In the genomic region with DNA sequence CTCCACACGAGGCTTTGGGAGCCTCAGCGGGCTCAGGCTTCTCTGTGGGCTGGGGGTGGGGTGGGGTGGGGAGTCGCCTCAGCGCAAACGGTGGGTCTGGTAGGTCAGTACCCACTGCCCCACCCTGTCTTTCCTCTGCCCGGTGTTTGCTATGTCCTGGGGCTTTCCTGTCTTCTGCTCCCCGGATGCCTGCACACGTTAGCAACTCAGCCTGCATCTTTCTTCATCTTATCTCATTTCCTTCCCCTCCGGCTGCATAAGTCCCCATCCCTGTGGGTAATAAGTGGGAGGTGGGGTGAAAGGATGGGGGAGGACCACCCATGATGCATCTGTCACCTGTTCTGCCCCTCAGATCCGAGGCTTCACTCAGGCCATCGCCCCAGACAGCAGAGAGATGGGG, we compare ENCODE assay signal across 10 mouse cellular contexts. TPM values are rescaled to one million over a fixed set of nuclear protein-coding genes. Genes with fewer than 3 reads are reported as not detected.
DNase-seq lines count a peak whose midpoint lies in the region; ATAC-seq lines count a peak whose summit lies in the region.
"Had no signal": no experiment of that assay in that cellular context is flagged by ENCODE, and none has a peak within 500 bp of the region (broad histone marks: within the 10 kb centered on the region; RNA-seq: fewer than 3 reads in every experiment).

No protein-coding gene starts in this region.

- no peaks in the 10 kb centered on the region for H3K36me3 ChIP-seq in embryonic facial prominence, embryonic 12.5 days
- H3K36me3 ChIP-seq in embryonic facial prominence, embryonic 10.5 days (replicated peaks), result no peaks in the 10 kb centered on the region
- H3K36me3 ChIP-seq in liver, embryonic 11.5 days (ENCODE audit: control insufficient read depth, insufficient read depth, low read length), result no peaks in the 10 kb centered on the region
- H3K36me3 ChIP-seq in embryonic facial prominence, embryonic 13.5 days, result no peaks in the 10 kb centered on the region
- H3K36me3 ChIP-seq in macrophage (ENCODE audit: inconsistent target), result no peaks in the 10 kb centered on the region

- no peak for ATAC-seq in embryonic facial prominence, embryonic 12.5 days (ENCODE audit: insufficient number of reproducible peaks, insufficient read depth, low FRiP score, low TSS enrichment)
- no peak for ATAC-seq in liver, embryonic 11.5 days (replicated peaks; ENCODE audit: low FRiP score)
- ATAC-seq in embryonic facial prominence, embryonic 13.5 days (ENCODE audit: insufficient number of reproducible peaks, insufficient read depth, low FRiP score, low TSS enrichment, low read depth), result no peak

- H3K27me3 ChIP-seq in embryonic facial prominence, embryonic 12.5 days, result no peaks in the 10 kb centered on the region
- peaks cover 24% of the 10 kb centered on the region for H3K27me3 ChIP-seq in embryonic facial prominence, embryonic 10.5 days (replicated peaks; ENCODE audit: low read depth, poor library complexity, severe bottlenecking)
- peaks cover 9% of the 10 kb centered on the region for H3K27me3 ChIP-seq in liver, embryonic 11.5 days (replicated peaks; ENCODE audit: control insufficient read depth, insufficient read depth, low read length)
- no peaks in the 10 kb centered on the region for H3K27me3 ChIP-seq in embryonic facial prominence, embryonic 13.5 days

- H3K4me3 ChIP-seq in embryonic facial prominence, embryonic 12.5 days, result no peak overlapping the region
- no peak overlapping the region for H3K4me3 ChIP-seq in embryonic facial prominence, embryonic 10.5 days
- no peak overlapping the region; the same call in 1 of the 2 replicates for H3K4me3 ChIP-seq in liver, embryonic 11.5 days (ENCODE audit: low read depth, low read length)
- H3K4me3 ChIP-seq in embryonic facial prominence, embryonic 13.5 days, result no peak overlapping the region
- H3K4me3 ChIP-seq in macrophage (ENCODE audit: inconsistent target), result peak overlapping the region; percentile 20

- no peak for DNase-seq in embryonic facial prominence, embryonic 10.5 days (ENCODE audit: low spot score)
- DNase-seq in liver, embryonic 11.5 days (ENCODE audit: low spot score), result no peak
- no peak for DNase-seq in liver
- no peak for DNase-seq in spleen, adult 12 weeks (ENCODE audit: low spot score)
- DNase-seq in embryo, embryonic 11 days, result no peak
- DNase-seq: kidney, adult 18-20 months; left cerebral cortex, postnatal 4 days had no signal

- H3K4me1 ChIP-seq in embryonic facial prominence, embryonic 12.5 days, result peaks cover 41% of the 10 kb centered on the region
- H3K4me1 ChIP-seq in embryonic facial prominence, embryonic 10.5 days, result peaks cover 54% of the 10 kb centered on the region
- peaks cover 46% of the 10 kb centered on the region for H3K4me1 ChIP-seq in liver, embryonic 11.5 days (replicated peaks; ENCODE audit: control insufficient read depth, insufficient read depth, low read length)
- H3K4me1 ChIP-seq in embryonic facial prominence, embryonic 13.5 days, result peaks cover 44% of the 10 kb centered on the region

- 50% methylated on average over 11 of the region's 11 CpGs for WGBS in embryonic facial prominence, embryonic 12.5 days
- 54% methylated on average over 11 of the region's 11 CpGs for WGBS in embryonic facial prominence, embryonic 10.5 days
- 19% methylated on average over 11 of the region's 11 CpGs for WGBS in liver, embryonic 11.5 days
- WGBS in embryonic facial prominence, embryonic 13.5 days, result 45% methylated on average over 11 of the region's 11 CpGs
- 13% methylated on average over 11 of the region's 11 CpGs for WGBS in macrophage (ENCODE audit: missing documents)

- H3K9ac ChIP-seq in embryonic facial prominence, embryonic 12.5 days, result no peak overlapping the region
- H3K9ac ChIP-seq in liver, embryonic 11.5 days (ENCODE audit: low read depth, low read length), result no peak overlapping the region
- peak overlapping the region; percentile 32; the same call in 1 of the 2 replicates for H3K9ac ChIP-seq in embryonic facial prominence, embryonic 13.5 days

- H3K9me3 ChIP-seq in embryonic facial prominence, embryonic 12.5 days, result no peaks in the 10 kb centered on the region
- H3K9me3 ChIP-seq in embryonic facial prominence, embryonic 10.5 days, result no peaks in the 10 kb centered on the region
- H3K9me3 ChIP-seq in liver, embryonic 11.5 days (ENCODE audit: control insufficient read depth, low read length), result no peaks in the 10 kb centered on the region
- H3K9me3 ChIP-seq in embryonic facial prominence, embryonic 13.5 days, result no peaks in the 10 kb centered on the region

- 0 out of 2 replicates have a peak overlapping the region, but pooled peaks have one; percentile 9 for H3K4me2 ChIP-seq in embryonic facial prominence, embryonic 12.5 days (replicated peaks)
- H3K4me2 ChIP-seq in liver, embryonic 11.5 days, result peak overlapping the region; percentile 8; the same call in 1 of the 2 replicates
- H3K4me2 ChIP-seq in embryonic facial prominence, embryonic 13.5 days, result no peak overlapping the region

- H3K79me2 ChIP-seq in macrophage (ENCODE audit: inconsistent target), result peaks cover 30% of the 10 kb centered on the region

- no peak overlapping the region for H3K27ac ChIP-seq in embryonic facial prominence, embryonic 12.5 days
- H3K27ac ChIP-seq in embryonic facial prominence, embryonic 10.5 days (replicated peaks), result no peak overlapping the region; the same call in 1 of the 2 replicates
- H3K27ac ChIP-seq in liver, embryonic 11.5 days (ENCODE audit: low read depth, low read length), result no peak overlapping the region
- H3K27ac ChIP-seq in embryonic facial prominence, embryonic 13.5 days, result no peak overlapping the region
- peak overlapping the region; percentile 78 for H3K27ac ChIP-seq in macrophage

RNA-seq across cellular contexts. Expression of gene Ptgir, which starts 2.1 kb away (rescaled TPM):
- polyA plus RNA-seq in embryonic facial prominence, embryonic 12.5 days (2016; fragmentation: Nextera tagmentation; extraction: Ambion mirVana), result 1.7 and 2.2 TPM in 2 replicates
- 0.52 and 0.64 TPM in 2 replicates for polyA plus RNA-seq in embryonic facial prominence, embryonic 10.5 days (2016; fragmentation: Nextera tagmentation; extraction: Ambion mirVana)
- 1.2 and 1.3 TPM in 2 replicates for polyA plus RNA-seq in liver, embryonic 11.5 days (2014; fragmentation: Nextera tagmentation; extraction: Ambion mirVana)
- 1.2 TPM in 2 replicates for polyA plus RNA-seq in embryonic facial prominence, embryonic 13.5 days (2015; fragmentation: Nextera tagmentation; extraction: Ambion mirVana)
- total RNA-seq in macrophage (2018; cell fraction: chromatin; rRNA removed), result 10 to 100 TPM in 2 of 26 experiments, 1 to 10 TPM in 24; 1.4 to 12.8 (median 4.6) TPM
- 10 to 100 TPM in 7 of 26 experiments, 1 to 10 TPM in 19; 2.9 to 21.7 (median 7.9) TPM for total RNA-seq in macrophage (2018; cell fraction: cytosol; rRNA removed)
- 10 to 100 TPM in 18 of 26 experiments, 1 to 10 TPM in 8; 3.3 to 24.8 (median 11.9) TPM for total RNA-seq in macrophage (2018; cell fraction: nucleus; rRNA removed)
- 2.2 to 3.8 TPM (median 3.6 TPM) in 3 replicates for polyA plus RNA-seq in macrophage (2018)
- total RNA-seq: left cerebral cortex, postnatal 4 days had no signal

RNA-seq across cellular contexts. Expression of gene Calm3, which starts 15.5 kb away (rescaled TPM):
- 123 and 134 TPM in 2 replicates for polyA plus RNA-seq in embryonic facial prominence, embryonic 12.5 days (2016; fragmentation: Nextera tagmentation; extraction: Ambion mirVana)
- polyA plus RNA-seq in embryonic facial prominence, embryonic 10.5 days (2016; fragmentation: Nextera tagmentation; extraction: Ambion mirVana), result 121 and 126 TPM in 2 replicates
- polyA plus RNA-seq in liver, embryonic 11.5 days (2014; fragmentation: Nextera tagmentation; extraction: Ambion mirVana), result 147 and 169 TPM in 2 replicates
- 104 and 111 TPM in 2 replicates for polyA plus RNA-seq in embryonic facial prominence, embryonic 13.5 days (2015; fragmentation: Nextera tagmentation; extraction: Ambion mirVana)
- 10 to 100 TPM in 19 of 26 experiments, 1 to 10 TPM in 7; 3.3 to 45.5 (median 14.6) TPM for total RNA-seq in macrophage (2018; cell fraction: chromatin; rRNA removed)
- 100 to 1,000 TPM; 134 to 213 (median 179) TPM for total RNA-seq in macrophage (2018; cell fraction: cytosol; rRNA removed)
- total RNA-seq in macrophage (2018; cell fraction: nucleus; rRNA removed), result 100 to 1,000 TPM in 1 of 26 experiments, 10 to 100 TPM in 25; 23.9 to 119 (median 63.2) TPM
- 148 to 197 TPM (median 177 TPM) in 3 replicates for polyA plus RNA-seq in macrophage (2018)

RNA-seq across cellular contexts. Expression of gene Gng8, which starts 16.8 kb away (rescaled TPM):
- polyA plus RNA-seq in embryonic facial prominence, embryonic 12.5 days (2016; fragmentation: Nextera tagmentation; extraction: Ambion mirVana), result 21.5 and 22.7 TPM in 2 replicates
- 14.7 and 20.3 TPM in 2 replicates for polyA plus RNA-seq in embryonic facial prominence, embryonic 10.5 days (2016; fragmentation: Nextera tagmentation; extraction: Ambion mirVana)
- 1.8 and 3.3 TPM in 2 replicates for polyA plus RNA-seq in liver, embryonic 11.5 days (2014; fragmentation: Nextera tagmentation; extraction: Ambion mirVana)
- 19.9 and 32.0 TPM in 2 replicates for polyA plus RNA-seq in embryonic facial prominence, embryonic 13.5 days (2015; fragmentation: Nextera tagmentation; extraction: Ambion mirVana)
- total RNA-seq in macrophage (2018; cell fraction: chromatin; rRNA removed), result 1 to 10 TPM in 2 of 26 experiments, not detected in 24; 1.3 to 1.8 TPM
- under 1 TPM in 3 of 26 experiments, not detected in 23; 0.15 to 0.31 (median 0.17) TPM for total RNA-seq in macrophage (2018; cell fraction: cytosol; rRNA removed)
- total RNA-seq in macrophage (2018; cell fraction: nucleus; rRNA removed), result 1 to 10 TPM in 2 of 26 experiments, not detected in 24; 1.4 TPM
- not detected in 3 replicates for polyA plus RNA-seq in macrophage (2018)

RNA-seq across cellular contexts. Expression of gene Dact3, which starts 33.2 kb away (rescaled TPM):
- 13.4 and 14.6 TPM in 2 replicates for polyA plus RNA-seq in embryonic facial prominence, embryonic 12.5 days (2016; fragmentation: Nextera tagmentation; extraction: Ambion mirVana)
- 5.5 and 6.0 TPM in 2 replicates for polyA plus RNA-seq in embryonic facial prominence, embryonic 10.5 days (2016; fragmentation: Nextera tagmentation; extraction: Ambion mirVana)
- polyA plus RNA-seq in liver, embryonic 11.5 days (2014; fragmentation: Nextera tagmentation; extraction: Ambion mirVana), result 2.5 and 2.6 TPM in 2 replicates
- polyA plus RNA-seq in embryonic facial prominence, embryonic 13.5 days (2015; fragmentation: Nextera tagmentation; extraction: Ambion mirVana), result 4.9 TPM in 2 replicates
- total RNA-seq in macrophage (2018; cell fraction: chromatin; rRNA removed), result 1 to 10 TPM in 2 of 26 experiments, under 1 TPM in 2, not detected in 22; 0.22 to 3.4 (median 0.92) TPM
- under 1 TPM; 0.03 to 0.60 (median 0.14) TPM for total RNA-seq in macrophage (2018; cell fraction: cytosol; rRNA removed)
- total RNA-seq in macrophage (2018; cell fraction: nucleus; rRNA removed), result under 1 TPM in 16 of 26 experiments, not detected in 10; 0.12 to 0.49 (median 0.28) TPM
- polyA plus RNA-seq in macrophage (2018), result 0.15 to 0.32 TPM (median 0.31 TPM) in 3 replicates

RNA-seq across cellular contexts. Expression of gene Pnmal2, which starts 36.1 kb away (rescaled TPM):
- 15.9 and 16.6 TPM in 2 replicates for polyA plus RNA-seq in embryonic facial prominence, embryonic 12.5 days (2016; fragmentation: Nextera tagmentation; extraction: Ambion mirVana)
- 2.9 and 4.6 TPM in 2 replicates for polyA plus RNA-seq in embryonic facial prominence, embryonic 10.5 days (2016; fragmentation: Nextera tagmentation; extraction: Ambion mirVana)
- polyA plus RNA-seq in liver, embryonic 11.5 days (2014; fragmentation: Nextera tagmentation; extraction: Ambion mirVana), result 0.58 and 0.80 TPM in 2 replicates
- polyA plus RNA-seq in embryonic facial prominence, embryonic 13.5 days (2015; fragmentation: Nextera tagmentation; extraction: Ambion mirVana), result 10.5 and 10.9 TPM in 2 replicates
- under 1 TPM in 1 of 26 experiments, not detected in 25; 0.44 TPM for total RNA-seq in macrophage (2018; cell fraction: chromatin; rRNA removed)
- total RNA-seq in macrophage (2018; cell fraction: cytosol; rRNA removed), result not detected
- total RNA-seq in macrophage (2018; cell fraction: nucleus; rRNA removed), result not detected
- polyA plus RNA-seq in macrophage (2018), result not detected in 3 replicates
